Comparison of ENCODE assay signal across 8 mouse cellular contexts in the genomic region with DNA sequence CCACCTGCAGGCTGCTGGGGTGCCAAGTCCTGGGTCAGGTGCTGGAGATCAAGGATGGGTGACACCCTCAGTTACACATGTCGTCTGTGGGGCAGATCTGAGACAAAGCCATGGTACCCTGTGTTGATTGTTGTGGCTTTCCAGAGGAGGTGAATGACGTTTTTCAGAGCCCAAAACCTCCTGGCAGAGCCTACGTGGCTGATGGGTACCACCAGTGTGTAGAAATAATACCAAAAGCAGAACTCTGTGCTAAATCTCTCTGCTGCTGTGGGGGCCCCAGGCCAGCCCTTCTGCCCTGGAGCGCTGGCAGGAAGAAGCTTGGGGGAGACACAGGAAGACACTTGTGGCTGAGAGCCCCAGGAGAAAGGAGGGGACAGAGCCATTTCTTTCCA.
DNase-seq lines count a peak whose midpoint lies in the region; ATAC-seq and TF ChIP-seq lines count a peak whose summit lies in the region.

No protein-coding gene starts in this region.

- ATAC-seq in embryonic facial prominence, embryonic 14.5 days (ENCODE audit: low read depth) = no peak
- no peak for ATAC-seq in intestine, embryonic 16.5 days
- peak; percentile 27 for ATAC-seq in neural tube, embryonic 12.5 days (ENCODE audit: low FRiP score, low read depth)

- WGBS in embryonic facial prominence, embryonic 14.5 days = 42% methylated on average over 4 of the region's 4 CpGs
- 58% methylated on average over 4 of the region's 4 CpGs for WGBS in intestine, embryonic 16.5 days
- WGBS in neural tube, embryonic 12.5 days = 19% methylated on average over 4 of the region's 4 CpGs

- no peak for TF ChIP-seq CTCF in layer of hippocampus, adult 2 months (conservative IDR thresholded peaks at IDR 0.05)

- H3K4me1 ChIP-seq in embryonic facial prominence, embryonic 14.5 days (ENCODE audit: control insufficient read depth, insufficient read depth, low read length) = peaks cover 22% of the 10 kb centered on the region
- peaks cover 25% of the 10 kb centered on the region for H3K4me1 ChIP-seq in intestine, embryonic 16.5 days (ENCODE audit: control insufficient read depth, insufficient read depth, low read length)
- peaks cover 49% of the 10 kb centered on the region for H3K4me1 ChIP-seq in neural tube, embryonic 12.5 days

- peak overlapping the region; percentile 85 for H3K27ac ChIP-seq in layer of hippocampus, adult 2 months
- peak overlapping the region; percentile 93 for H3K27ac ChIP-seq in embryonic facial prominence, embryonic 14.5 days (replicated peaks; ENCODE audit: low read depth, low read length)
- peak overlapping the region; percentile 14; the same call in 1 of the 2 replicates for H3K27ac ChIP-seq in intestine, embryonic 16.5 days (ENCODE audit: low read length)
- H3K27ac ChIP-seq in neural tube, embryonic 12.5 days = peak overlapping the region; percentile 86

- no peak overlapping the region for H3K4me3 ChIP-seq in layer of hippocampus, adult 2 months
- no peak overlapping the region for H3K4me3 ChIP-seq in embryonic facial prominence, embryonic 14.5 days (ENCODE audit: low read depth, low read length)
- H3K4me3 ChIP-seq in intestine, embryonic 16.5 days (ENCODE audit: low read length) = no peak overlapping the region
- H3K4me3 ChIP-seq in neural tube, embryonic 12.5 days = no peak overlapping the region

- no peak for DNase-seq in layer of hippocampus, adult 2 months (ENCODE audit: low spot score in 2 of 2)
- no peak for DNase-seq in layer of hippocampus, postnatal 14 days (ENCODE audit: low spot score in 2 of 2)
- DNase-seq in embryonic facial prominence, embryonic 14.5 days (ENCODE audit: low spot score) = no peak
- DNase-seq in layer of hippocampus, adult 9-11 months = no peak
- no peak for DNase-seq in adrenal gland, postnatal 25 days
- DNase-seq in cerebellum, adult 18-20 months = no peak

- H3K36me3 ChIP-seq in embryonic facial prominence, embryonic 14.5 days (ENCODE audit: control insufficient read depth, insufficient read depth, low read length) = no peaks in the 10 kb centered on the region
- H3K36me3 ChIP-seq in intestine, embryonic 16.5 days (ENCODE audit: control insufficient read depth, insufficient read depth, low read length) = no peaks in the 10 kb centered on the region
- H3K36me3 ChIP-seq in neural tube, embryonic 12.5 days = no peaks in the 10 kb centered on the region

- no peaks in the 10 kb centered on the region for H3K9me3 ChIP-seq in embryonic facial prominence, embryonic 14.5 days (ENCODE audit: control insufficient read depth, low read length)
- no peaks in the 10 kb centered on the region for H3K9me3 ChIP-seq in intestine, embryonic 16.5 days (ENCODE audit: control insufficient read depth, low read length)
- H3K9me3 ChIP-seq in neural tube, embryonic 12.5 days = no peaks in the 10 kb centered on the region

- H3K9ac ChIP-seq in embryonic facial prominence, embryonic 14.5 days (ENCODE audit: low read depth, low read length) = 0 out of 2 replicates have a peak overlapping the region, but pooled peaks have one; percentile 32
- 0 out of 2 replicates have a peak overlapping the region, but pooled peaks have one; percentile 3 for H3K9ac ChIP-seq in intestine, embryonic 16.5 days (ENCODE audit: low read depth, low read length)
- H3K9ac ChIP-seq in neural tube, embryonic 12.5 days = no peak overlapping the region

- H3K27me3 ChIP-seq in embryonic facial prominence, embryonic 14.5 days (replicated peaks; ENCODE audit: control insufficient read depth, insufficient read depth, low read length) = no peaks in the 10 kb centered on the region
- no peaks in the 10 kb centered on the region for H3K27me3 ChIP-seq in intestine, embryonic 16.5 days (replicated peaks; ENCODE audit: control insufficient read depth, insufficient read depth, low read length)
- no peaks in the 10 kb centered on the region for H3K27me3 ChIP-seq in neural tube, embryonic 12.5 days (replicated peaks)

- H3K4me2 ChIP-seq in embryonic facial prominence, embryonic 14.5 days (ENCODE audit: low read depth, low read length) = peak overlapping the region; percentile 13; the same call in 1 of the 2 replicates
- H3K4me2 ChIP-seq in intestine, embryonic 16.5 days (ENCODE audit: low read depth, low read length) = no peak overlapping the region
- H3K4me2 ChIP-seq in neural tube, embryonic 12.5 days (replicated peaks) = peak overlapping the region; percentile 27; the same call in 1 of the 2 replicates

Comparison
In these comparisons a context has a peak if more than half of its experiments do, and no peak if none do; other contexts are left out.
1. H3K27ac ChIP-seq: peak in every context shown above with its lines; median percentile 93 in embryonic facial prominence, embryonic 14.5 days; 86 in neural tube, embryonic 12.5 days; 85 in layer of hippocampus, adult 2 months; 14 in intestine, embryonic 16.5 days.